Comparison of ENCODE assay signal across 23 mouse cellular contexts in the genomic region with DNA sequence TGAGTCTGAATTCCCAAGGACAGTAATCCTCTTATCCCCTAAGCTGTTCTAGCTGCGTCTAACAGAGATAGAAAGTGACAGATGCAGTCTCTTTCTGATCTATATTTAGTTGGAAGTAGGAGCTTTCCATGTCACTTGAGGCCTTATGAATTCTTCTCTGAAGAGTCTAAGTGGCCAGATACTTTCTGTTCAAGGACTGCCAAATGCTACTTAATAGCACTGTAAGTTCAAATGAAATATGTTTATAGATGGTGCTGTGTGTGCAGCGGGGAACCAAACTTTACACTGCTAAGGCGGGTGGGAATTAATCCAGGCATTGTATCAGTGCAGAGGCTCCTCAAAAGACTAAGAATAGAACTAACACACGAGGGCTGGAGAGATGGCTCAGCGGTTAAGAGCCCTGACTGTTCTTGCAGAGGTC. TPM values are rescaled to one million over a fixed set of nuclear protein-coding genes. Genes with fewer than 3 reads are reported as not detected.
DNase-seq lines count a peak whose midpoint lies in the region; ATAC-seq and TF ChIP-seq lines count a peak whose summit lies in the region.
"Had no signal": no experiment of that assay in that cellular context is flagged by ENCODE, and none has a peak within 500 bp of the region (broad histone marks: within the 10 kb centered on the region; RNA-seq: fewer than 3 reads in every experiment).

No protein-coding gene starts in this region.

- peaks cover 35% of the 10 kb centered on the region for H3K36me3 ChIP-seq in embryonic facial prominence, embryonic 14.5 days (ENCODE audit: control insufficient read depth, insufficient read depth, low read length)
- H3K36me3 ChIP-seq in embryonic facial prominence, embryonic 10.5 days (replicated peaks): peaks cover 43% of the 10 kb centered on the region
- H3K36me3 ChIP-seq in heart, embryonic 13.5 days: peaks cover 42% of the 10 kb centered on the region
- H3K36me3 ChIP-seq in heart, embryonic 16.5 days (ENCODE audit: control insufficient read depth, insufficient read depth): peaks cover 18% of the 10 kb centered on the region
- peaks cover 30% of the 10 kb centered on the region for H3K36me3 ChIP-seq in myocyte (ENCODE audit: control insufficient read depth, insufficient read depth)

- peak; percentile 34 for DNase-seq in embryonic facial prominence, embryonic 14.5 days (ENCODE audit: low spot score)
- DNase-seq in embryonic facial prominence, embryonic 10.5 days (ENCODE audit: low spot score): no peak
- DNase-seq in heart, postnatal 14 days: no peak
- DNase-seq in urinary bladder, postnatal 36 days (ENCODE audit: low spot score in 2 of 2): no peak
- no peak for DNase-seq in frontal cortex, postnatal 36 days (ENCODE audit: low spot score in 2 of 2)
- DNase-seq: adrenal gland, postnatal 36 days; cerebellum, postnatal 10 days; forebrain, postnatal 0 days; kidney, adult 18-20 months; kidney, postnatal 36 days; left cerebral cortex, postnatal 4 days; lung, postnatal 10 days had no signal

- WGBS in embryonic facial prominence, embryonic 14.5 days: 71% methylated on average over 5 of the region's 5 CpGs
- 72% methylated on average over 5 of the region's 5 CpGs for WGBS in embryonic facial prominence, embryonic 10.5 days
- 44% methylated on average over 5 of the region's 5 CpGs for WGBS in heart, embryonic 13.5 days
- WGBS in heart, embryonic 16.5 days: 49% methylated on average over 5 of the region's 5 CpGs

- ATAC-seq in embryonic facial prominence, embryonic 14.5 days (ENCODE audit: low read depth): peak; percentile 67
- ATAC-seq in heart, embryonic 13.5 days (ENCODE audit: extremely low read depth, insufficient number of reproducible peaks, low FRiP score, low TSS enrichment): no peak
- ATAC-seq in heart, embryonic 16.5 days (replicated peaks; ENCODE audit: extremely low read depth, insufficient read depth, low FRiP score): peak; percentile 63
- ATAC-seq: forebrain, postnatal 0 days had no signal

- no peak overlapping the region for H3K4me2 ChIP-seq in embryonic facial prominence, embryonic 14.5 days (ENCODE audit: low read depth, low read length)
- H3K4me2 ChIP-seq in heart, embryonic 13.5 days: no peak overlapping the region
- H3K4me2 ChIP-seq in heart, embryonic 16.5 days (ENCODE audit: low read depth, low read length): no peak overlapping the region
- peak overlapping the region; percentile 7 for H3K4me2 ChIP-seq in myocyte (ENCODE audit: low read depth)
- H3K4me2 ChIP-seq: hindbrain, embryonic 15.5 days had no signal

- no peak for TF ChIP-seq POLR2A in myocyte (IDR thresholded peaks at IDR 0.05; ENCODE audit: insufficient read length, low read depth)

- intact Hi-C loops in heart, postnatal 14 days (cut with DNase I): no loop called here

- H3K27ac ChIP-seq in embryonic facial prominence, embryonic 14.5 days (replicated peaks; ENCODE audit: low read depth, low read length): no peak overlapping the region
- no peak overlapping the region for H3K27ac ChIP-seq in embryonic facial prominence, embryonic 10.5 days (replicated peaks)
- H3K27ac ChIP-seq in heart, embryonic 13.5 days (replicated peaks): peak overlapping the region; percentile 64
- peak overlapping the region; percentile 72 for H3K27ac ChIP-seq in heart, embryonic 16.5 days (ENCODE audit: low read length)
- H3K27ac ChIP-seq: hindbrain, embryonic 15.5 days; liver, embryonic 14.5 days had no signal

- no peaks in the 10 kb centered on the region for H3K27me3 ChIP-seq in embryonic facial prominence, embryonic 14.5 days (replicated peaks; ENCODE audit: control insufficient read depth, insufficient read depth, low read length)
- no peaks in the 10 kb centered on the region for H3K27me3 ChIP-seq in embryonic facial prominence, embryonic 10.5 days (replicated peaks; ENCODE audit: low read depth, poor library complexity, severe bottlenecking)
- H3K27me3 ChIP-seq in heart, embryonic 13.5 days (replicated peaks): no peaks in the 10 kb centered on the region
- no peaks in the 10 kb centered on the region for H3K27me3 ChIP-seq in heart, embryonic 16.5 days (ENCODE audit: control insufficient read depth, insufficient read depth, low read length)
- H3K27me3 ChIP-seq in myocyte (ENCODE audit: control insufficient read depth, insufficient read depth, insufficient read length): no peaks in the 10 kb centered on the region
- H3K27me3 ChIP-seq: hindbrain, embryonic 15.5 days; megakaryocyte, embryonic 14.5 days had no signal

- no peak overlapping the region for H3K4me3 ChIP-seq in embryonic facial prominence, embryonic 14.5 days (ENCODE audit: low read depth, low read length)
- H3K4me3 ChIP-seq in embryonic facial prominence, embryonic 10.5 days: no peak overlapping the region
- no peak overlapping the region for H3K4me3 ChIP-seq in heart, embryonic 13.5 days
- H3K4me3 ChIP-seq in heart, embryonic 16.5 days (ENCODE audit: low read length): no peak overlapping the region
- no peak overlapping the region for H3K4me3 ChIP-seq in myocyte
- H3K4me3 ChIP-seq: erythroblast, embryonic 14.5 days; hindbrain, embryonic 15.5 days; megakaryocyte, embryonic 14.5 days had no signal

- no peak overlapping the region for H3ac ChIP-seq in myocyte (ENCODE audit: control insufficient read depth, insufficient read length)

- H3K79me2 ChIP-seq in myocyte (ENCODE audit: control insufficient read depth, insufficient read depth): no peaks in the 10 kb centered on the region

- H3K9ac ChIP-seq in embryonic facial prominence, embryonic 14.5 days (ENCODE audit: low read depth, low read length): no peak overlapping the region
- H3K9ac ChIP-seq in heart, embryonic 13.5 days: no peak overlapping the region
- no peak overlapping the region for H3K9ac ChIP-seq in heart, embryonic 16.5 days (ENCODE audit: low read length)
- H3K9ac ChIP-seq: forebrain, postnatal 0 days; hindbrain, embryonic 15.5 days; liver, embryonic 14.5 days had no signal

- no peaks in the 10 kb centered on the region for H3K4me1 ChIP-seq in embryonic facial prominence, embryonic 14.5 days (ENCODE audit: control insufficient read depth, insufficient read depth, low read length)
- H3K4me1 ChIP-seq in embryonic facial prominence, embryonic 10.5 days: no peaks in the 10 kb centered on the region
- H3K4me1 ChIP-seq in heart, embryonic 13.5 days: peaks cover 12% of the 10 kb centered on the region
- H3K4me1 ChIP-seq in heart, embryonic 16.5 days (ENCODE audit: control insufficient read depth, insufficient read depth, low read length): peaks cover 7% of the 10 kb centered on the region
- H3K4me1 ChIP-seq: hindbrain, embryonic 15.5 days had no signal

- no peaks in the 10 kb centered on the region for H3K9me3 ChIP-seq in embryonic facial prominence, embryonic 14.5 days (ENCODE audit: control insufficient read depth, low read length)
- no peaks in the 10 kb centered on the region for H3K9me3 ChIP-seq in embryonic facial prominence, embryonic 10.5 days
- H3K9me3 ChIP-seq in heart, embryonic 13.5 days: no peaks in the 10 kb centered on the region
- H3K9me3 ChIP-seq in heart, embryonic 16.5 days (replicated peaks; ENCODE audit: control insufficient read depth, low read length): no peaks in the 10 kb centered on the region
- H3K9me3 ChIP-seq: hindbrain, embryonic 15.5 days; megakaryocyte, embryonic 14.5 days had no signal

TF ChIP-seq in myocyte, 11 proteins besides CTCF, POLR2A, EP300 and RAD21:
- TF ChIP-seq MYOD1 (IDR thresholded peaks at IDR 0.05; ENCODE audit: control insufficient read depth in 1 of 3, insufficient read length in 2 of 3, low read depth in 2 of 3) (peak in 2 of 3 experiments; percentile 30 to 49), REST (IDR thresholded peaks at IDR 0.05; ENCODE audit: insufficient read depth, insufficient read length) (no peak)

RNA-seq across cellular contexts. Expression of a gene that starts 9.6 kb away (rescaled TPM):
- polyA plus RNA-seq in embryonic facial prominence, embryonic 14.5 days (2014; fragmentation: Nextera tagmentation; extraction: Ambion mirVana): 0.14 TPM in 1 of 2 replicates, not detected in the other
- not detected in 2 replicates for polyA plus RNA-seq in embryonic facial prominence, embryonic 10.5 days (2016; fragmentation: Nextera tagmentation; extraction: Ambion mirVana)
- polyA plus RNA-seq in heart, embryonic 13.5 days (2015; fragmentation: Nextera tagmentation; extraction: Ambion mirVana): not detected in 2 replicates
- not detected for total RNA-seq in heart, postnatal 14 days (2021)
- not detected in 2 replicates for polyA plus RNA-seq in heart, embryonic 16.5 days (2015; fragmentation: Nextera tagmentation; extraction: Ambion mirVana)
- not detected for polyA plus RNA-seq in myocyte (2012; fragmentation: generic; extraction: Trizol)
- total RNA-seq: adrenal gland, postnatal 36 days; granulocyte monocyte progenitor cell, adult 5-6 weeks had no signal
- polyA plus RNA-seq: erythroblast, embryonic 14.5 days; liver, embryonic 14.5 days; neural tube, embryonic 11.5 days; stomach, embryonic 14.5 days; thymus, postnatal 0 days had no signal

RNA-seq across cellular contexts. Expression of a gene that starts 16.2 kb away (rescaled TPM):
- 20.5 and 21.9 TPM in 2 replicates for polyA plus RNA-seq in embryonic facial prominence, embryonic 14.5 days (2014; fragmentation: Nextera tagmentation; extraction: Ambion mirVana)
- 10.0 and 10.8 TPM in 2 replicates for polyA plus RNA-seq in embryonic facial prominence, embryonic 10.5 days (2016; fragmentation: Nextera tagmentation; extraction: Ambion mirVana)
- 17.5 and 19.3 TPM in 2 replicates for polyA plus RNA-seq in heart, embryonic 13.5 days (2015; fragmentation: Nextera tagmentation; extraction: Ambion mirVana)
- 10 to 100 TPM; 15.2 to 15.5 TPM for total RNA-seq in heart, postnatal 14 days (2021)
- 18.3 and 19.2 TPM in 2 replicates for polyA plus RNA-seq in heart, embryonic 16.5 days (2015; fragmentation: Nextera tagmentation; extraction: Ambion mirVana)
- 19.8 TPM for polyA plus RNA-seq in myocyte (2012; fragmentation: generic; extraction: Trizol)

RNA-seq across cellular contexts. Expression of a gene that starts 21.8 kb away (rescaled TPM):
- 6.1 and 7.4 TPM in 2 replicates for polyA plus RNA-seq in embryonic facial prominence, embryonic 14.5 days (2014; fragmentation: Nextera tagmentation; extraction: Ambion mirVana)
- 8.1 TPM in 2 replicates for polyA plus RNA-seq in embryonic facial prominence, embryonic 10.5 days (2016; fragmentation: Nextera tagmentation; extraction: Ambion mirVana)
- 6.2 and 6.9 TPM in 2 replicates for polyA plus RNA-seq in heart, embryonic 13.5 days (2015; fragmentation: Nextera tagmentation; extraction: Ambion mirVana)
- 10 to 100 TPM; 16.9 to 17.1 TPM for total RNA-seq in heart, postnatal 14 days (2021)
- polyA plus RNA-seq in heart, embryonic 16.5 days (2015; fragmentation: Nextera tagmentation; extraction: Ambion mirVana): 4.0 and 4.6 TPM in 2 replicates
- polyA plus RNA-seq in myocyte (2012; fragmentation: generic; extraction: Trizol): 11.8 TPM

Comparison
In these comparisons a context has a peak if more than half of its experiments do, and no peak if none do; other contexts are left out.
1. H3K27ac ChIP-seq: peak in heart, embryonic 13.5 days (single experiment) and heart, embryonic 16.5 days (single experiment); none in embryonic facial prominence, embryonic 14.5 days (single experiment) and embryonic facial prominence, embryonic 10.5 days (single experiment).